Mouse (Mus musculus): ENCODE measurements at regions not wholly inside any gene's neighbourhood (a gene's known extent, or its start where the extent isn't known, plus 50 kb on each side); places are given as distances from the start of the nearest gene placed in this dataset.

GRCm38 (mm10) chr4:124079603-124080002 lies 161.8 kb upstream of the 4930535I16Rik start:
- TF ChIP-seq POLR2A (IDR thresholded peaks at IDR 0.05; ENCODE audit: borderline replicate concordance, low read depth, low read length), result no peak
- TF ChIP-seq CTCF (IDR thresholded peaks at IDR 0.05; ENCODE audit: low read depth, low read length), result no peak
